Comparison of ENCODE assay signal across 8 mouse cellular contexts in genomic region chr16:18387704-18388582, GRCm38 (mm10). TPM values are rescaled to one million over a fixed set of nuclear protein-coding genes. Genes with fewer than 3 reads are reported as not detected.
DNase-seq lines count a peak whose midpoint lies in the region; ATAC-seq lines count a peak whose summit lies in the region.

No protein-coding gene starts in this region.

- no peaks in the 10 kb centered on the region for H3K36me3 ChIP-seq in embryonic facial prominence, embryonic 10.5 days (replicated peaks)
- no peaks in the 10 kb centered on the region for H3K36me3 ChIP-seq in kidney, embryonic 16.5 days (ENCODE audit: insufficient read depth, low read length)
- no peaks in the 10 kb centered on the region for H3K36me3 ChIP-seq in neural tube, embryonic 12.5 days

- H3K27me3 ChIP-seq in embryonic facial prominence, embryonic 10.5 days (replicated peaks; ENCODE audit: low read depth, poor library complexity, severe bottlenecking) = no peaks in the 10 kb centered on the region
- no peaks in the 10 kb centered on the region for H3K27me3 ChIP-seq in kidney, embryonic 16.5 days (ENCODE audit: insufficient read depth, low read length)
- H3K27me3 ChIP-seq in neural tube, embryonic 12.5 days (replicated peaks) = no peaks in the 10 kb centered on the region

- 47% methylated on average over 7 of the region's 7 CpGs for WGBS in embryonic facial prominence, embryonic 10.5 days
- 53% methylated on average over 5 of the region's 7 CpGs for WGBS in kidney, embryonic 16.5 days
- 51% methylated on average over 7 of the region's 7 CpGs for WGBS in neural tube, embryonic 12.5 days

- H3K4me3 ChIP-seq in embryonic facial prominence, embryonic 10.5 days = no peak overlapping the region
- no peak overlapping the region for H3K4me3 ChIP-seq in kidney, embryonic 16.5 days (ENCODE audit: low read length)
- H3K4me3 ChIP-seq in neural tube, embryonic 12.5 days = no peak overlapping the region

- intact Hi-C loops in left cerebral cortex, postnatal 25 days (cut with DNase I) = no loop called here

- DNase-seq in layer of hippocampus, postnatal 10 days (ENCODE audit: low spot score in 2 of 2) = peak; percentile 23 to 35
- DNase-seq in layer of hippocampus, adult 11-12 months (ENCODE audit: low spot score) = no peak
- DNase-seq in embryonic facial prominence, embryonic 10.5 days (ENCODE audit: low spot score) = no peak
- no peak for DNase-seq in frontal cortex, postnatal 14 days (ENCODE audit: low spot score in 2 of 2)
- no peak for DNase-seq in left cerebral cortex, adult 11 months (ENCODE audit: low spot score)
- DNase-seq in left cerebral cortex, postnatal 25 days (ENCODE audit: low spot score in 2 of 2) = no peak

- peak overlapping the region; percentile 63; the same call in 1 of the 2 replicates for H3K27ac ChIP-seq in embryonic facial prominence, embryonic 10.5 days (replicated peaks)
- H3K27ac ChIP-seq in kidney, embryonic 16.5 days (ENCODE audit: low read length) = peak overlapping the region; percentile 75
- H3K27ac ChIP-seq in neural tube, embryonic 12.5 days = peak overlapping the region; percentile 54

- H3K9ac ChIP-seq in kidney, embryonic 16.5 days (replicated peaks; ENCODE audit: low read length) = no peak overlapping the region
- no peak overlapping the region for H3K9ac ChIP-seq in neural tube, embryonic 12.5 days

- no peak overlapping the region for H3K4me2 ChIP-seq in kidney, embryonic 16.5 days (replicated peaks; ENCODE audit: low read depth, low read length)
- peak overlapping the region; percentile 18 for H3K4me2 ChIP-seq in neural tube, embryonic 12.5 days (replicated peaks)

- no peak for ATAC-seq in kidney, embryonic 16.5 days (ENCODE audit: low FRiP score, low TSS enrichment)
- no peak for ATAC-seq in neural tube, embryonic 12.5 days (ENCODE audit: low FRiP score, low read depth)

- peaks cover 89% of the 10 kb centered on the region for H3K4me1 ChIP-seq in embryonic facial prominence, embryonic 10.5 days
- H3K4me1 ChIP-seq in kidney, embryonic 16.5 days (ENCODE audit: insufficient read depth, low read length) = peaks cover 53% of the 10 kb centered on the region
- peaks cover 51% of the 10 kb centered on the region for H3K4me1 ChIP-seq in neural tube, embryonic 12.5 days

- H3K9me3 ChIP-seq in embryonic facial prominence, embryonic 10.5 days = no peaks in the 10 kb centered on the region
- H3K9me3 ChIP-seq in kidney, embryonic 16.5 days (ENCODE audit: low read length) = no peaks in the 10 kb centered on the region
- no peaks in the 10 kb centered on the region for H3K9me3 ChIP-seq in neural tube, embryonic 12.5 days

RNA-seq across cellular contexts. Expression of gene Txnrd2, which starts 38.2 kb away (rescaled TPM):
- 10 to 100 TPM; 22.1 to 28.4 TPM for total RNA-seq in layer of hippocampus, postnatal 10 days (2021)
- polyA plus RNA-seq in embryonic facial prominence, embryonic 10.5 days (2016; fragmentation: Nextera tagmentation; extraction: Ambion mirVana) = 27.9 and 32.3 TPM in 2 replicates
- 33.7 and 35.2 TPM in 2 replicates for polyA plus RNA-seq in kidney, embryonic 16.5 days (2015; fragmentation: Nextera tagmentation; extraction: Ambion mirVana)
- 20.5 and 24.8 TPM in 2 replicates for polyA plus RNA-seq in neural tube, embryonic 12.5 days (2016; fragmentation: Nextera tagmentation; extraction: Ambion mirVana)
- 10 to 100 TPM; 24.6 to 25.3 TPM for total RNA-seq in left cerebral cortex, postnatal 25 days (2021)

RNA-seq across cellular contexts. Expression of gene Comt, which starts 38.7 kb away (rescaled TPM):
- total RNA-seq in layer of hippocampus, postnatal 10 days (2021) = 10 to 100 TPM; 55.3 to 59.8 TPM
- polyA plus RNA-seq in embryonic facial prominence, embryonic 10.5 days (2016; fragmentation: Nextera tagmentation; extraction: Ambion mirVana) = 56.2 and 58.4 TPM in 2 replicates
- polyA plus RNA-seq in kidney, embryonic 16.5 days (2015; fragmentation: Nextera tagmentation; extraction: Ambion mirVana) = 119 and 127 TPM in 2 replicates
- 68.6 and 70.9 TPM in 2 replicates for polyA plus RNA-seq in neural tube, embryonic 12.5 days (2016; fragmentation: Nextera tagmentation; extraction: Ambion mirVana)
- 10 to 100 TPM; 91.5 to 92.9 TPM for total RNA-seq in left cerebral cortex, postnatal 25 days (2021)

RNA-seq across cellular contexts. Expression of gene Arvcf, which starts 40.0 kb away (rescaled TPM):
- 10 to 100 TPM; 46.2 to 53.9 TPM for total RNA-seq in layer of hippocampus, postnatal 10 days (2021)
- 65.8 and 71.2 TPM in 2 replicates for polyA plus RNA-seq in embryonic facial prominence, embryonic 10.5 days (2016; fragmentation: Nextera tagmentation; extraction: Ambion mirVana)
- polyA plus RNA-seq in kidney, embryonic 16.5 days (2015; fragmentation: Nextera tagmentation; extraction: Ambion mirVana) = 31.0 and 31.2 TPM in 2 replicates
- polyA plus RNA-seq in neural tube, embryonic 12.5 days (2016; fragmentation: Nextera tagmentation; extraction: Ambion mirVana) = 114 and 118 TPM in 2 replicates
- total RNA-seq in left cerebral cortex, postnatal 25 days (2021) = 10 to 100 TPM; 42.8 to 43.1 TPM

RNA-seq across cellular contexts. Expression of gene Tango2, which starts 40.0 kb away (rescaled TPM):
- total RNA-seq in layer of hippocampus, postnatal 10 days (2021) = 100 to 1,000 TPM; 100 to 102 TPM
- 29.1 and 31.5 TPM in 2 replicates for polyA plus RNA-seq in embryonic facial prominence, embryonic 10.5 days (2016; fragmentation: Nextera tagmentation; extraction: Ambion mirVana)
- polyA plus RNA-seq in kidney, embryonic 16.5 days (2015; fragmentation: Nextera tagmentation; extraction: Ambion mirVana) = 29.1 and 31.0 TPM in 2 replicates
- polyA plus RNA-seq in neural tube, embryonic 12.5 days (2016; fragmentation: Nextera tagmentation; extraction: Ambion mirVana) = 59.1 and 60.0 TPM in 2 replicates
- 100 to 1,000 TPM; 145 to 159 TPM for total RNA-seq in left cerebral cortex, postnatal 25 days (2021)

Comparison
In these comparisons a context has a peak if more than half of its experiments do, and no peak if none do; other contexts are left out.
1. DNase-seq: peak in layer of hippocampus, postnatal 10 days (2 of 2); none in layer of hippocampus, adult 11-12 months (single experiment), embryonic facial prominence, embryonic 10.5 days (single experiment), frontal cortex, postnatal 14 days (0 of 2), left cerebral cortex, adult 11 months (single experiment) and left cerebral cortex, postnatal 25 days (0 of 2).
2. Peak in every context shown above with its lines, with median percentiles within 50 percentile points of each other: H3K27ac ChIP-seq.